Mouse (Mus musculus) kidney, adult 11 months (tissue): Measurements from ENCODE around the gene Rfxank.

Experiments used
- DNase-seq: peaks from one replicate; pipeline ENCODE4 v3.0.0; 2022

Rfxank gene

GRCm38 (mm10) chr8:70139026-70139857, at the start of gene Rfxank, which contains the start of the genes Borcs8 and Mef2b:
TSS of gene Rfxank (minus strand) at chr8:70139154.
TSS of gene Borcs8 (plus strand) at chr8:70139499.
TSS of gene Mef2b (plus strand) at chr8:70139711.
- DNase-seq: peak; percentile 100

DNA sequence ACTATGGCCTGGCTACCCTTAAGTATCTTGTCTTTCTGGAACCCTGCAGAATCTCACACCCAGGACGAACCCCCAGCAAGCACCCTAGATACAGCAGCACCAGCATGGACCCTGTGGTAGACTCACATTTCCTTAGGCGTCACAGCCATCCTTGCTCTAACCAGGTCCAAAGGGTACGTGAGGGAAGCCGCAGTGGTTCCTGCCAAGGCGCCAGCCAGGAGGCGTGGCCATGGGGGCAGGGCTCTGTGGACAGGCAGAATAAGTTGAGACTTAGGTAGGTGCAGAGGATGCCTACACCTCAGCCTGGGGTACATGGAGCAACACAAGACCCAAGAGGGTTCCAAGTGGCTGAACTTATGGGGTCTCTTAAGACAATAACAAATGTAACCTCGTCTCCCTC, 49.8 kb upstream of the Rfxank start:
- DNase-seq: peak; percentile 94

DNA sequence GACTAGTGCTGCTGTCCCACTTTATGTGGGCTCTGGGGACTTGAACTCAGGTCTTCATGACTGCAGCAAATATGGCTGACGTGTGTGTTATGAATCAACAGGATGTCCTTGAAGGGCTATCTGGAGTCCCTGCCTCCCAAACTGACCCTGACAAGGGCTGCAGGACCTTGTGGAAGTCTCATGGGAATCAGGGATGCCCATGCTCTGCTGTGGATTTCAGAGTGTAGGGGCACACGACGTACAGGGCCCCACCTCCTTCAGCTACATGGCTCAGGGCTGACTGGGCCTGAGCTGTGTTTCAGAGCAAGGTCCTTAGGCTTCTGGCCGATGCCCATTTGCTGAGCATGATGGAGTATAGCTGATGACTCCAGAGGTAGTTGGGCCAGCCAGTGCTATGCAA, 44.2 kb upstream of the Rfxank start:
- DNase-seq: no peak

DNA sequence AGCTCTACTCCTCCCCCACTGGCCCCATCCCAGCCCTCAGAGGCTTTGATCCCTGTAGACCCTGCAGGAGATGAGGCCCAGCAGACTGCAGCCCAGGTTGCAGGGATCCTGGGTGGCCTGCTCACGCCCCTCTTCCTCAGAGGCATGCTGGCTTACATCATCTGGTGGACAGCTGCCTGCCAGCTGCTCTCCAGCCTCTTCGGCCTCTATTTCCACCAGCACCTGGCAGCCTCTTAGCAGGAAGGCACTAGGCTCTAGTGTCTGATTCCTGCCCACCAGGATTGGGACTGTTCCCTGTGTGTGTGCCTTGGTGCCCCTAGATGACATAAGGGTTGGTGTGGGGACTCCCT, 42.9 kb upstream of the Rfxank start:
- no peak for DNase-seq

DNA sequence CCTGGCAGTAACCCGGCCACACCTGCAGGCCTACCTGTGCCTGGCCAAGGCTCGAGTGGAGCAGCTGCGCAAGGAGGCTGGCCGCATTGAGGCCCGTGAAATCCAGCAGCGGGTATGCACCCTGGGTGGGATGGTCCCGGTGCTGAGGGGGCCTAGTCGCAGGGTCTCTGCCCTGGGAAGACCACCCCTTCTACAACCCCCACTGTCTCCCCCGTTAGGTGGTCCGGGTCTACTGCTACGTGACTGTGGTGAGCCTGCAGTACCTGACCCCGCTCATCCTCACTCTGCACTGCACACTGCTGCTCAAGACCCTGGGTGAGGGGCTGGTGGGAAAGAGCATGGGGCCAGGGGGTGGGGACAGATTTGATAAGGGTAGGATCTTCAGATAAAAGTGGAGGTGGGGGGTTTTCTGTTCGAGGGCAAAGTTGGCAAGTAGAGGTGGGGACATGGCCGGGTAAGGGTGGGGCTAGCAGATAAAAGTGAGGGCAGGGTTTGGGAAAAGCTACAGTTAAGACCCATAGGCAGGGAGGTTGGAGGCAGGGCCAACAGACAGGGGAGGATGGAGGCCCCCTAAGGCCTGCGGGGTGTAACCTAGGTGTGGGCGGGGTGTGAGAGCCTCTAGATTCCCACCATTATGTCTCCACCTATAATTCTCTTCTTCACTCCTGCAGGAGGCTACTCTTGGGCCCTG, 42.4 kb upstream of the Rfxank start:
- DNase-seq: no peak

- no peak for DNase-seq
Measured at GRCm38 (mm10) chr8:70179082-70179481, 40.1 kb upstream of the Rfxank start.

DNA sequence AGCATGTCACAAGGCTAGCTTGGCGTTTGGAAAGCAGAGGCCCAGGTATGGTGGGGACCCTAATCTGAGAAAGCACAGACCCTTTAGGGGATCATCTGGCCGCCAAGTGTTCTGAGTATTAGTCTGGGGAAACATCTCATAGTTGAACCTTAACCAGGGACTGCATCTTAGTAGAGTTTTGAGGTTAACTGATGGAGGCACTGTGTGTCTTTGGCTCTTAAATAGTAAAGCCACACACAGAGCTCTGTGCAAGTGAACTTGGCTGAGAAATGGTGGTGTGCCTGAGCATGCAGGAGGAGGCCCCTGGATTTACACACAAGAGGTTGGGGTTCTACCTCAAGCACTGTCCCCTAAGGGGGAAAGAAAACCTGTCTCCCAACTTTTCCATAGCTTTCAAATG, 39.3 kb upstream of the Rfxank start:
- no peak for DNase-seq

DNA sequence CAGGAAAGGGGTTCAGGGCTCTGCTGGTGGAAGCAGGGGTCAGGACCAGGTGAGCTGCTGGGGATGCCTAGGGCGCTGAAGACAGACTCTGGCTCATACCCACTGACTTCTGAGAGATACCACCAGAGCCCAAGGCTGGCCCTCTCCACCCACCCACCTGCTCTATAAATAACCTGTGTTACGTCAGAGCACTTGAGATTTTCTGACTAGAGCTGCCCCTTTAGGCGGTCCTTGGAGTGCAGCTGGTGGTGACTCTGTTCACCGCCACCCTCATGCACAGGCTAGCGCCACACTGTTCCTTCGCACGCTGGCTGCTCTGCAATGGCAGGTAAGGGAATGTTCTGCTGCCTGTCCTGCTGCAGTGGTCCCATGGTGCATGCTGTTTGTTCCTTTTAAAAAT, 35.1 kb upstream of the Rfxank start:
- no peak for DNase-seq

- DNase-seq: no peak
Measured at GRCm38 (mm10) chr8:70173320-70173719, 34.4 kb upstream of the Rfxank start.

- DNase-seq: peak; percentile 95
Measured at GRCm38 (mm10) chr8:70172043-70172681, 33.2 kb upstream of the Rfxank start, which contains the start of gene Tmem161a. TSS of gene Tmem161a (plus strand) at chr8:70172356.

DNA sequence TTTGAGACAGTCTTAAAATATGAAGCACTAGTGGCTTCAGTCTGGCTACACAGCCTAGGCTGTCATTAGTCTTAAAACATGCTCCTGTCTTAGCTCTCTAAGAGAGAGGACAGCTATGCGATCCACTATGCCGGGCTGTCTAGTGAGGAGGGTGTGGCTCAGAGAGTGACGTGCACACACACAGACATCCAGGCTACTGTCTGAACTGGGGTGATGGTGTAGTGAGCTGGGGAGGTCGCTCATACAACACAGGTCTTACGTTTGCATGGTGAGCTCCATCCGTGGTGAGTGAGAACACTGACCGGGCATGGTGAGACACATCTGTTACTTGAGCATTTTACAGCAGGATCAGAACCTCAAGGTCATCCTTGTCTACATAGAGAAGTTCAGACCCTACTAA, 32.3 kb upstream of the Rfxank start:
- DNase-seq: no peak

- peak; percentile 66 for DNase-seq
Measured at GRCm38 (mm10) chr8:70170748-70171147, 31.8 kb upstream of the Rfxank start.

GRCm38 (mm10) chr8:70170116-70170515, 31.2 kb upstream of the Rfxank start:
- DNase-seq: no peak

DNA sequence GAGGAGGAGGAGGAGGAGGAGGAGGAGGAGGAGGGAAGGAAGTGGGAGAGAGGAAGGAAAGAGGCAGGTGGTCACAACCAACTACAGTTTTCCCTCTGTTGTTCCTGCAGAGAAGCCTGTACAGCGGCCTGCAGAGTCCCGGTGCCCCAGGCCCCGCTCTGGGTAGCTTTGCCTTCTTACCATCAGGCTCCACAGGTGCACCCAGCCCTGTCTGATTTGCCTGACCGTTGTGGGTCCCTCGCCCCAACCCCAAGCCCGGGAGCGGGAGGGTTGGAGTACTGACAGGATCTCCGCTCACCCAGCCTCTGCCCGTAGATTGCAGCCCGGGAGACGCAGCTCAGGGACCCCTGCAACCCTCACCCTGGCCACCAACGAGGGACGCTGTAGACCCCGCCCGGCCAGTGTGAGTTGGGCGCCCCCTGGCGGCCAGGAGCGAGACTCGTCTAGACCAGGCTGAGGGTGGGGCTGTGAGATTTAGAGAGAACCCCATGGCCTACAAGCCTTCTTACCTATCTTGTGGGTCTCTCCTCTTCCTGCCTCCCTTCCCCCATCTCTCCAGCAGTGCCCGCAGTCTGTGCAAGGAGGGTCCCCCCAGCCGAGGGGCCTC, 27.7 kb upstream of the Rfxank start:
- DNase-seq: no peak

GRCm38 (mm10) chr8:70163316-70163715, 24.4 kb upstream of the Rfxank start:
- no peak for DNase-seq

DNA sequence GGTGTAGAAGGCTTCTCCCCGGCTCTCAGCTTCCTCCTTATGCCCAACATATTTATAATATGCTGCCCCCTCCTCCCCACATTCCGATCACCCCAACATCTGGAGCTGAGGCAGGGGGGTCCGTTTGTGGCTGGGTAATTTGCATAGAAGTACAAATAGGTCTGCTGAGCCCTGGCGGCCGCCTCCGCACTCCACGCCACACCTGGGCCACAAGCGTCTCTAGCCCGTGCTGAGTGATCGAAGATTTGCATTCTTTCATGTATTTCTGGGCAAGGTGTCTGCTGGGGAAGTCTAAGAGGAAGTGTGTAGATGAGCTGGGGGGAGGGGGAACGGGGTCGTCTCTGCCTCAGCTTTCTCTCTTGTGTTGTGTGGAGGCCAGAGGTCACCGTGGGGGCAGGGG, 21.1 kb upstream of the Rfxank start:
- no peak for DNase-seq

DNA sequence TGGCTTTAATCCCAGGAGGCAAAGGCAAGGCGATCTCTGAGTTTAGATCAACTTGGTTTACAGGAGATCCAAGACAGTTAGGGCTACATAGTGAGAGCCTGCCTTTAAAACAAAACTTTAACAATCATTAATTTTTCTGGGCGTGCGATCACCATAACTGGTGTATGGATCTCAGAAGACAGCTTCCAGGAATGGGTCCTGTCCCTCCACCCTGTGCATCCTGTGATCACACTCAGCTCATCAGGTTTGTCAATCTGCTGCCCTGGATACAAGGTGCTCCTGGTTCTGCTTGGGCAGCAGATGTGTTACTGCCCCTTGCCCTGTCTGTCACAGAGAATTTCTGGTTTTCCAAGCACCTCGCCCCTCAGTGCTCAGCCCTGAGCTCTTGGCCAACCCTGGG, 20.3 kb upstream of the Rfxank start:
- no peak for DNase-seq

GRCm38 (mm10) chr8:70158069-70158853, 19.3 kb upstream of the Rfxank start:
- peak; percentile 44 for DNase-seq

- no peak for DNase-seq
Measured at GRCm38 (mm10) chr8:70157240-70157800, 18.4 kb upstream of the Rfxank start.

DNA sequence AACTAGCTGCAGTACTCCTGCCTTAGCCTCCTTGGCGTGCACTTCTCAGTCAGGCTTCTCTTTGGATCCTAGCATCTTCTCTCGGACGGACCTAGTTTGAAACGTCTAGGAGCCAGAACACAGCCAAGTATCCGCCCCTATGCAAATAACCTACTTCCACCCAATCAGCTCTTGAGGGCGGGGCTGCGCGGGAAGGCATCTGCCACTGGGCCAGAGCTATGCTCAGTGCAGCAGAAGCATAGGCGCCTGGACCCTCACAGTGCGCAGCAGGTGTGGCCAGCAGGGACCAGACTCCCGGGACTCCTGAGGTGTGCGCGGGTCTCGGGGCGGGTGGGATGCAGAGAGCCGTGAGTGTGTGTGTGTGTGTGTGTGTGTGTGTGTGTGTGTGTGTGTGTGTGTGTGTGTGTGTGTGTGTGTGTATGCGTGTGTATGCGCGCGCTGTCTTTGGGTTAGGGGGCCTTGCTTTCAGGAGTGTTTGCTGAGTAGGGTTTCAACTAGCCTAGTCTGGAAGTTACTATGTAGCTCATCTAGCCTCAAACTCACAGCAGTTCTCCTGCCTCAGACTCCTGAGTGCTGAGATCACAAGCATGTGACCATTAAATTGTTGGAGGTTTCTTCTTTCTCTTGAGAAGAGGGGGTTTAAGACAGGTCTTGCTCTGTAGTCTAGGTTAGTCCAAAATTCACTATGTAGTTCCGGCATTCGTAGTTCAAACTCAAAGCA, 13.7 kb upstream of the Rfxank start:
- peak; percentile 55 for DNase-seq

- no peak for DNase-seq
Measured at GRCm38 (mm10) chr8:70150158-70150557, 11.2 kb upstream of the Rfxank start.
